Mouse (Mus musculus) gastrocnemius, postnatal 10 days (tissue): Measurements from ENCODE around the gene Aagab. TPM values are rescaled to one million over a fixed set of nuclear protein-coding genes. Genes with fewer than 3 reads are reported as not detected.

Experiments used
- DNase-seq: peaks from one replicate; pipeline ENCODE4 v3.0.0; 2021; ENCODE audit warnings: mixed read lengths
- long read RNA-seq, 2 experiments: library from polyadenylated mRNA; stranded (forward); transcript quantifications; one replicate each; pipeline ENCODE4 v2.0.0; 2021
- total RNA-seq, 2 experiments: library from RNA; stranded (reverse); gene quantifications; 2 replicates each; pipeline ENCODE4 v1.2.3; 2021

Aagab gene
- total RNA-seq = 10 to 100 TPM; 13.0 to 14.5 TPM
- long read RNA-seq, experiment 1, full-length matches to known transcripts = 32 of 58 reads
- long read RNA-seq, experiment 1, partial matches to known transcripts = 1 of 58 reads
- long read RNA-seq, experiment 1, other reads (novel, unspliced or antisense) = 25 of 58 reads
- long read RNA-seq, experiment 2, full-length matches to known transcripts = 22 of 50 reads
- long read RNA-seq, experiment 2, partial matches to known transcripts = 3 of 50 reads
- long read RNA-seq, experiment 2, other reads (novel, unspliced or antisense) = 25 of 50 reads

- peak; percentile 95 for DNase-seq
These were observed at the start of gene Aagab, which contains the start of gene Iqch for GRCm38 (mm10) chr9:63602043-63602939. TSS of gene Aagab (plus strand) at chr9:63602660. TSS of gene Iqch (minus strand) at chr9:63602493.

- DNase-seq = no peak
These were observed 48.8 kb upstream of the Aagab start for GRCm38 (mm10) chr9:63553628-63554027.

GRCm38 (mm10) chr9:63555460-63555990 lies 46.9 kb upstream of the Aagab start:
- DNase-seq = no peak

GRCm38 (mm10) chr9:63556316-63556715 lies 46.1 kb upstream of the Aagab start:
- DNase-seq = no peak

GRCm38 (mm10) chr9:63556933-63557332 lies 45.5 kb upstream of the Aagab start:
- no peak for DNase-seq

GRCm38 (mm10) chr9:63561931-63562330 lies 40.5 kb upstream of the Aagab start:
- no peak for DNase-seq

- no peak for DNase-seq
These were observed 39.0 kb upstream of the Aagab start for GRCm38 (mm10) chr9:63563436-63563835.

GRCm38 (mm10) chr9:63568314-63568713 lies 34.1 kb upstream of the Aagab start:
- no peak for DNase-seq

- no peak for DNase-seq
These were observed 33.7 kb upstream of the Aagab start for GRCm38 (mm10) chr9:63568808-63569207.

GRCm38 (mm10) chr9:63571895-63572294 lies 30.6 kb upstream of the Aagab start:
- DNase-seq = no peak

GRCm38 (mm10) chr9:63572874-63573273 lies 29.6 kb upstream of the Aagab start:
- DNase-seq = no peak

GRCm38 (mm10) chr9:63577469-63577868 lies 25.0 kb upstream of the Aagab start:
- DNase-seq = no peak

GRCm38 (mm10) chr9:63579644-63580043 lies 22.8 kb upstream of the Aagab start:
- no peak for DNase-seq

- DNase-seq = no peak
These were observed 22.4 kb upstream of the Aagab start for GRCm38 (mm10) chr9:63580046-63580445.

GRCm38 (mm10) chr9:63581778-63582177 lies 20.7 kb upstream of the Aagab start:
- DNase-seq = no peak

GRCm38 (mm10) chr9:63585251-63585650 lies 17.2 kb upstream of the Aagab start:
- no peak for DNase-seq

- DNase-seq = no peak
These were observed 13.3 kb upstream of the Aagab start for GRCm38 (mm10) chr9:63589209-63589608.

- no peak for DNase-seq
These were observed 11.9 kb upstream of the Aagab start for GRCm38 (mm10) chr9:63590592-63590991.

- no peak for DNase-seq
These were observed 10.7 kb upstream of the Aagab start for GRCm38 (mm10) chr9:63591661-63592256.

GRCm38 (mm10) chr9:63595032-63595431 lies 7.4 kb upstream of the Aagab start:
- DNase-seq = no peak

- no peak for DNase-seq
These were observed 6.8 kb upstream of the Aagab start for GRCm38 (mm10) chr9:63595652-63596051.

- no peak for DNase-seq
These were observed 5.8 kb upstream of the Aagab start for GRCm38 (mm10) chr9:63596660-63597059.

GRCm38 (mm10) chr9:63603849-63604248 lies 1.4 kb downstream of the Aagab start:
- no peak for DNase-seq
